In the genomic region with DNA sequence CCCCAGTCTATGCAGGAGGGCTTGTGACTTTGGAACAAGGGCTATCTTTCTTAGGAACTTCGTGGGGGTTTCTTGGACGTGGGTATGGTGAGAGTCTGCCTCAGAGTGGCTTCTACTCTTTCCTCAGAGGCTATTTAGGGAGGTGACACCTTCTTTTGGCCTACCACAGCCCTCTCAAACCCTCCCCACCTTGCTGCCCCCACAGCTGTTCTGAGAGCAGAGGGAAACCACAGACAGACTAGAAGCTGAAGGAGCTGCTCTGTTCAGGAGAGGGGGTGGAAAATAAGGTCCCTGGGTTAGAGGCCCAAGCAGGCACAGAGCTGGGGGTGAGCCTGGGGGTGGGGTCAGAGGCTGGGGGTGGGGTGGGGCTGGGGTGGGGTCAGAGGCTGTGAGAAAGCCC, we compare ENCODE assay signal across 24 mouse cellular contexts. TPM values are rescaled to one million over a fixed set of nuclear protein-coding genes. Genes with fewer than 3 reads are reported as not detected.
DNase-seq lines count a peak whose midpoint lies in the region; ATAC-seq lines count a peak whose summit lies in the region.
"Had no signal": no experiment of that assay in that cellular context is flagged by ENCODE, and none has a peak within 500 bp of the region (broad histone marks: within the 10 kb centered on the region; RNA-seq: fewer than 3 reads in every experiment).

No protein-coding gene starts in this region.

- 0 out of 2 replicates have a peak, but pooled peaks have one; percentile 33 for ATAC-seq in megakaryocyte, adult 5-6 weeks (ENCODE audit: poor library complexity, severe bottlenecking)
- ATAC-seq: activated CD4-positive, CD25-positive, alpha-beta regulatory T cell, adult 4 months; forebrain, embryonic 13.5 days; hindbrain, embryonic 16.5 days; intestine, embryonic 15.5 days had no signal

- DNase-seq in 416B (ENCODE audit: low read depth): peak; percentile 53
- peak; percentile 43 for DNase-seq in CD4-positive helper T cell, adult 2 months (ENCODE audit: low read depth, low spot score)
- DNase-seq in thymus, postnatal 14 days: peak; percentile 51
- DNase-seq in embryo, embryonic 9.5 days (ENCODE audit: extremely low spot score): no peak
- no peak for DNase-seq in layer of hippocampus, postnatal 36 days
- no peak for DNase-seq in frontal cortex, postnatal 14 days (ENCODE audit: low spot score in 2 of 2)
- DNase-seq: adrenal gland, adult 2 months; adrenal gland, postnatal 36 days; cerebellum, adult 18-20 months; cerebellum, postnatal 10 days; gastrocnemius, postnatal 36 days; heart, adult 18-20 months; heart, postnatal 36 days; kidney, adult 8-10 months; liver had no signal

RNA-seq across cellular contexts. Expression of a gene that starts 10.6 kb away (rescaled TPM):
- total RNA-seq in megakaryocyte, adult 5-6 weeks (2015): 0.20 and 0.66 TPM in 2 replicates
- not detected in 2 replicates for total RNA-seq in megakaryocyte, adult 5-6 weeks (2017)
- total RNA-seq in layer of hippocampus, postnatal 36 days (2021): not detected
- total RNA-seq: adrenal gland, postnatal 36 days; common myeloid progenitor, adult 5-6 weeks; gastrocnemius, postnatal 36 days; heart, adult 18-20 months; heart, postnatal 36 days; left cerebral cortex, postnatal 10 days; megakaryocyte progenitor cell, adult 5-6 weeks; midbrain, postnatal 0 days had no signal

RNA-seq across cellular contexts. Expression of a gene that starts 17.6 kb away (rescaled TPM):
- total RNA-seq in megakaryocyte, adult 5-6 weeks (2015): 1.1 and 1.9 TPM in 2 replicates
- total RNA-seq in megakaryocyte, adult 5-6 weeks (2017): 0.04 and 0.15 TPM in 2 replicates
- total RNA-seq in layer of hippocampus, postnatal 36 days (2021): 1 to 10 TPM; 1.2 to 1.8 TPM
- total RNA-seq: adrenal gland, postnatal 36 days; common myeloid progenitor, adult 5-6 weeks; gastrocnemius, postnatal 36 days; heart, postnatal 36 days had no signal

RNA-seq across cellular contexts. Expression of a gene that starts 24.4 kb away (rescaled TPM):
- 4.8 TPM in 2 replicates for total RNA-seq in megakaryocyte, adult 5-6 weeks (2015)
- total RNA-seq in megakaryocyte, adult 5-6 weeks (2017): 30.8 and 36.5 TPM in 2 replicates
- not detected for total RNA-seq in layer of hippocampus, postnatal 36 days (2021)
- total RNA-seq: adrenal gland, adult 2 months; adrenal gland, postnatal 36 days; heart, adult 18-20 months; heart, postnatal 36 days; left cerebral cortex, postnatal 10 days had no signal

RNA-seq across cellular contexts. Expression of a gene that starts 42.3 kb away (rescaled TPM):
- total RNA-seq in megakaryocyte, adult 5-6 weeks (2015): 26.6 and 28.9 TPM in 2 replicates
- 17.9 and 24.0 TPM in 2 replicates for total RNA-seq in megakaryocyte, adult 5-6 weeks (2017)
- 10 to 100 TPM; 57.8 to 62.6 TPM for total RNA-seq in layer of hippocampus, postnatal 36 days (2021)

RNA-seq across cellular contexts. Expression of a gene that starts 51.8 kb away (rescaled TPM):
- 2,426 and 2,524 TPM in 2 replicates for total RNA-seq in megakaryocyte, adult 5-6 weeks (2015)
- total RNA-seq in megakaryocyte, adult 5-6 weeks (2017): 3,236 and 3,524 TPM in 2 replicates
- total RNA-seq in layer of hippocampus, postnatal 36 days (2021): 1 to 10 TPM in 1 of 2 experiments, not detected in 1; 1.1 TPM

Comparison
In these comparisons a context has a peak if more than half of its experiments do, and no peak if none do; other contexts are left out.
1. DNase-seq: peak in 416B (single experiment), CD4-positive helper T cell, adult 2 months (single experiment) and thymus, postnatal 14 days (single experiment); none in embryo, embryonic 9.5 days (single experiment), layer of hippocampus, postnatal 36 days (0 of 2) and frontal cortex, postnatal 14 days (0 of 2).
2. RNA of a gene that starts 24.4 kb away (total RNA-seq): 4.8 to 36.5 TPM in megakaryocyte, adult 5-6 weeks; not detected in layer of hippocampus, postnatal 36 days; every median in the first group is over 4 times any median in the second.